Mouse (Mus musculus) T-helper 1 cell (primary cell): ENCODE measurements around the gene Gemin6.
"Not testable (repeated sequence)": the region's sequence is repeated elsewhere in the genome, so short reads cannot be mapped to it uniquely, and the experiment has no call there.

ENCODE experiments used
- in situ Hi-C: fragments of 300-600 bp; cut with MboI, MseI; formaldehyde crosslinking; loops from one replicate; pipeline ENCODE4 v1.15.1; 2025; ENCODE audit warnings: high pct_unique_total_duplicates

The Gemin6 gene

GRCm38 (mm10) chr17:80233844-80234243 lies 9.6 kb downstream of the Gemin6 start:
- in situ Hi-C loops = no loop called here

GRCm38 (mm10) chr17:80234376-80234775 lies 10.1 kb downstream of the Gemin6 start:
- in situ Hi-C loops = no loop called here

- in situ Hi-C loops = no loop called here
Observed at GRCm38 (mm10) chr17:80235477-80235876, 11.2 kb downstream of the Gemin6 start.

- in situ Hi-C loops = no loop called here
Observed at GRCm38 (mm10) chr17:80236805-80237204, 12.6 kb downstream of the Gemin6 start.

- in situ Hi-C loops = no loop called here
Observed at GRCm38 (mm10) chr17:80237475-80237874, 13.2 kb downstream of the Gemin6 start.

GRCm38 (mm10) chr17:80241594-80241993 lies 17.4 kb downstream of the Gemin6 start:
- in situ Hi-C loops = no loop called here

GRCm38 (mm10) chr17:80243116-80243515 lies 18.9 kb downstream of the Gemin6 start:
- in situ Hi-C loops = no loop called here

GRCm38 (mm10) chr17:80252757-80253525 lies 28.7 kb downstream of the Gemin6 start:
- in situ Hi-C loops = loop anchor here (5.0 kb wide), 1 partner anchor 79 kb away; no protein-coding TSS in a partner anchor

- in situ Hi-C loops = loop anchor here (5.0 kb wide), 1 partner anchor 78 kb away; no protein-coding TSS in a partner anchor
Observed at GRCm38 (mm10) chr17:80254421-80254820, 30.2 kb downstream of the Gemin6 start.

GRCm38 (mm10) chr17:80255208-80255607 lies 31.0 kb downstream of the Gemin6 start:
- in situ Hi-C loops = no loop called here

- in situ Hi-C loops = no loop called here
Observed at GRCm38 (mm10) chr17:80267065-80267464, 42.8 kb downstream of the Gemin6 start.

- in situ Hi-C loops = no loop called here
Observed at GRCm38 (mm10) chr17:80268151-80268550, 43.9 kb downstream of the Gemin6 start.

GRCm38 (mm10) chr17:80270622-80271021 lies 46.4 kb downstream of the Gemin6 start:
- in situ Hi-C loops = not testable (repeated sequence)
